Mouse (Mus musculus) megakaryocyte, embryonic 14.5 days (primary cell): ENCODE measurements around the gene Rdh9.

Experiments used
- FLI1 ChIP-seq: IDR thresholded peaks from 2 replicates; pipeline ENCODE4 v1.6.1; 2012; ENCODE audit warnings: low read length, inconsistent platforms, mixed read lengths
- GATA1 ChIP-seq: IDR thresholded peaks from 3 replicates; pipeline ENCODE4 v1.6.1; 2012; ENCODE audit warnings: mixed read lengths, low read length, inconsistent platforms, borderline replicate concordance

DNA sequence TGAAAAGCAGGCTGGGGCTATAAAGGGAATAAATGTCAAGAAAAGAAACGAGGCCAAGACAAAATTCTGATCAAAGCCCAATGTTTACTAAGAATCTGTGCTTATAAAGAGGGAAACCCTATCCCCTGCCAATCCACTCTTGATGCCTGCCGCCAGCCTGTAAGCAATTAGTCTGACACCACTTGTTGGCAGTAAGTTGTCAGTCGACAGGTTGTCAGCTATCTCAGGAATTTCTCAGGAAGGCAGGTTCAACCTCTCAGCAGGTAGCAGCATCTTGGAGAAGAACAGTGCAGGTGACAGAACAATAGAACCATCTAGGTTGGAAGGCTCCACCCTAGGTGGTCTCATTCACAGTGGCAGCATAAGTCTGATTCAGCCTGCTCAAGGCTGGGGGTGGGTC lies 52.9 kb downstream of the Rdh9 start:
- TF ChIP-seq GATA1 (no peak), FLI1 (no peak)
